Mouse (Mus musculus): ENCODE results near the gene Olfr67.

DNA sequence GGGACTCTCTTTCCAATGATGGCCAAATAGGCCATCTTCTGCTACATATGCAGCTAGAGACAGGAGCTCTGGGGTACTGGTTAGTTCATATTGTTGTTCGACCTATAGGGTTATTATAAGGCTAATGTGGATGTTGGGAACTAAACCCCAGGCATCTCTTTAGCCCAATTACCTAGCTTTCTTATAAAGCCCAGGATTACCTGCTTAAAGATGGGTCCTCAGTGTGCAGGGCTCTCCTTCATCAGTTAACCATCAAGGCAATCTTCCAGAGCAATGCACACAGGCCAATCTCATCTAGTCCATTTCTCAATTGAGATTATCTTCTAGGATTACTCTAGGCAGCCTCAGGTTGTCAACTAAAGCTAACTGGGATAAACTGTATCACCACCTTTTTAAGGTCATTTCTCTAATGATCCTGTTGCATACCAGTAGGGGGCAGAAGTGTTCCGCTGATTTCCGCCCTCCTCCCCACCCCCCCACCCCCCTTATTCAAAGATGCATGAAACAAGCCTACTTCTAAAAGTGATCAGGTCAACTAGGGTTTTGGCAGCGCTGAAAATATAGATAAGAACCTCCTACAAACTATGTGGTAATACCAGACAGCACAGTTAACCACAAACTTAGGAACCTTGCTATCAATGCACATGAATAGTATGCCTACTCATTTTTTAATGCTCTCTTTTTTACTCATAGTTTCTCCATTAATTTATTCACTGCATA lies 1.2 kb upstream of the Olfr67 start:
- peak; percentile 76 for TF ChIP-seq EP300 (IDR thresholded peaks at IDR 0.05; ENCODE audit: low read depth)
- peak; percentile 55; the same call in 1 of the 2 replicates for TF ChIP-seq CTCF (IDR thresholded peaks at IDR 0.05; ENCODE audit: low read depth)

All from liver, embryonic 14.5 days (tissue).